Mouse (Mus musculus): ENCODE results near the gene Mrpl42. TPM values are rescaled to one million over a fixed set of nuclear protein-coding genes. Genes with fewer than 3 reads are reported as not detected.
"Not testable (repeated sequence)": the region's sequence is repeated elsewhere in the genome, so short reads cannot be mapped to it uniquely, and the experiment has no call there.

Gene Mrpl42
- polyA plus RNA-seq (2012; rRNA removed) = 192 and 196 TPM in 2 replicates

DNA sequence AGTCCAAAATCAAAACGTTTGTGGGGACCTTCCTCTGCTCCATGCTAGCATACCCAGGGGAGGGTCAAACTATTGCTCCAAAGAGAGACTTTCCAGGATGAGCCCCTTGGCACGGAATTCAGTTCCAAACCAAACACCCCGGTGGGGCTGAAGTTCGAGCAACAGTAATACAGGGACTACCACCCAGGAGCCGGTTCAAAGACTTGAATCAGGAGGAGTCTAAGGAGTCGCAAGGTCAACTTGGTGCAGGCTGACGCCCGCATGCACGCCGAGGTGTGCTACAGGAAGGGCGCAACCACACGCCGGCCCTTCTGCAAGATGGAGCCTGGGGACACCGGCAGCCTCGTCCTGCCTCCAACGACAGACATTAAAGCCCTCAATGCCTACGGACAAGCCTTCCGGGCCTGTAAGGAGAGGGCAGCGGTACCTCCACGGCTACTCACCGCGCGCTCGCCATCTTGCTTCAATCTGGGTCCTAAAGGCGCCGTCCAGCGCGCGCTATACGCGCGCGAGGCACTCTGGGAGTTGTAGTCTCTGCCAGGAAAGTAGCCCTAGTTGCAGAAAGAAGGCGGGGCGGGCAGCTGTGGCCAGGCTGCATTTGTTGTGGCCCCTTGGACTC is at the start of gene Mrpl42:
Gene Mrpl42, minus strand, starts transcription at position 478 of the 619 bp plus-strand sequence.
- Histone ChIP-seq H3K4me1 (ENCODE audit: control insufficient read depth, insufficient read depth, low read length) (no peaks in the 10 kb centered on the region; the same call in 1 of the 2 replicates), H3K4me3 (replicated peaks; ENCODE audit: insufficient read depth, low read depth, low read length) (peak within 1 kb of the TSS; percentile 77), H3K27me3 (ENCODE audit: control insufficient read depth, insufficient read depth, low read length) (no peaks in the 10 kb centered on the region), H3K27ac (ENCODE audit: insufficient read depth, low read length) (peak within 1 kb of the TSS; percentile 92)
- under 1% methylated on average over 35 of the region's 35 CpGs for WGBS
- peak; percentile 69 for TF ChIP-seq POLR2A (IDR thresholded peaks at IDR 0.05; ENCODE audit: borderline replicate concordance, insufficient read depth, low read length)
- TF ChIP-seq CTCF (IDR thresholded peaks at IDR 0.05; ENCODE audit: borderline replicate concordance, insufficient read depth, low read depth, low read length) = no peak
- DNase-seq = peak; percentile 86 to 90

DNA sequence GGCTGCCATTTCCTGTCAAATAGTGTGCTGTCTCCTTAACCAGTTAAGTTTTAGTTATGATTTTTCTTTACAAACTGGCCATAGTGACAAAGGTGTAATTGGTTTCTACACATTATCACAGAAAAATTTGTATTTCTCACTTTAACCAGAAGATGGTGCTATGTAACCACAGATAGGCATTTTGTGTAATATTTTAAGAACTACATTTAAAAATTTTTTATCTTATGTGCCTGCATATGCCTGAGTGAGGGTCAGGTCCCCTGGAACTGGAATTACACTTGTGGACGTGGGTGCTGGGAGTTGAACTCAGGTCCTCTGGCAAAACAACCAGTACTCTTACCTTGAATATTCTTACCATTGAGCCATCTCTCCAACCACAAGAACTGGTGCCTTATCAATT is 48.8 kb upstream of the Mrpl42 start:
- no peak for DNase-seq
- H3K4me1 ChIP-seq (ENCODE audit: control insufficient read depth, insufficient read depth, low read length) = no peaks in the 10 kb centered on the region; the same call in 1 of the 2 replicates
- no peak overlapping the region for H3K27ac ChIP-seq (ENCODE audit: insufficient read depth, low read length)
- H3K27me3 ChIP-seq (ENCODE audit: control insufficient read depth, insufficient read depth, low read length) = no peaks in the 10 kb centered on the region
- TF ChIP-seq POLR2A (IDR thresholded peaks at IDR 0.05; ENCODE audit: borderline replicate concordance, insufficient read depth, low read length) (no peak), CTCF (IDR thresholded peaks at IDR 0.05; ENCODE audit: borderline replicate concordance, insufficient read depth, low read depth, low read length) (peak; percentile 45; the same call in 1 of the 2 replicates)
- no peak overlapping the region for H3K4me3 ChIP-seq (replicated peaks; ENCODE audit: insufficient read depth, low read depth, low read length)
- 85% methylated on average over 1 of the region's 1 CpGs for WGBS

- not testable (repeated sequence) for H3K4me3 ChIP-seq (replicated peaks; ENCODE audit: insufficient read depth, low read depth, low read length); H3K4me1 ChIP-seq (ENCODE audit: control insufficient read depth, insufficient read depth, low read length); H3K27ac ChIP-seq (ENCODE audit: insufficient read depth, low read length); DNase-seq; H3K27me3 ChIP-seq (ENCODE audit: control insufficient read depth, insufficient read depth, low read length)
- 71% methylated on average over 5 of the region's 5 CpGs for WGBS
These were observed 47.3 kb upstream of the Mrpl42 start for GRCm38 (mm10) chr10:95549080-95549479.

DNA sequence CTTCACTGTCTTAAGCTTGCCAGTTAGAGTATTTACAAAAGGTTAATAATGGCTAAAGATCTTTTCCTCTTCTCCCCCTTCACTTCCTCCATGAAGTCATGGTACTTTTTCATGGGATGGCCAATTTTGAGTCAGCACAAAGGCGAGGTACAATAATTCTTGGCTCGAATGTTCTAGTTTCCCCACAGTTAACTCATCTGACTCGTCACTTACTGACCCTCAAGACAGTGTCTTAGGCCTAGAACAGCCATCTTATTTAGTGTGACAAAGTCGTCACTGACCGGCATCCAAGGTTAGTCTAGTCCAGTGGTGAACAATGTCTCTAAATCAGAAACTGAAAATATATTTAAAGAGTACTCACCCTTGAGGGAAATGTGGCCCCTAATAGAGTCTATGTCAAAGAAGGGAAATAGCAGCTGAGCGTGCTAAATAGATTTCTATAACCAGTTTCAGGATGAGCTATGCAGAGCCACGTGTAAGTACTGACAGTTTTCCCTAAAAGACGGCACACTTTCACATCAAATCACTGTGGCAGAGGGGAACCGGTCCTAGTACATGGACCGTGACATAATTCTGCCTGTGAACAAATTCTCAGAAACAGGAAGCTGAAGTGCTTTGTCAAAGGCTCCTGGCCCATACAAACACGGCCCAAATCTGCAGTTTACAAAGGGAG is 46.5 kb upstream of the Mrpl42 start:
- no peaks in the 10 kb centered on the region for H3K27me3 ChIP-seq (ENCODE audit: control insufficient read depth, insufficient read depth, low read length)
- no peak overlapping the region for H3K27ac ChIP-seq (ENCODE audit: insufficient read depth, low read length)
- peaks cover 10% of the 10 kb centered on the region; the same call in 1 of the 2 replicates for H3K4me1 ChIP-seq (ENCODE audit: control insufficient read depth, insufficient read depth, low read length)
- no peak overlapping the region for H3K4me3 ChIP-seq (replicated peaks; ENCODE audit: insufficient read depth, low read depth, low read length)
- no peak for DNase-seq
- WGBS = 76% methylated on average over 11 of the region's 11 CpGs
- no peak for TF ChIP-seq CTCF (IDR thresholded peaks at IDR 0.05; ENCODE audit: borderline replicate concordance, insufficient read depth, low read depth, low read length)
- TF ChIP-seq POLR2A (IDR thresholded peaks at IDR 0.05; ENCODE audit: borderline replicate concordance, insufficient read depth, low read length) = no peak

DNA sequence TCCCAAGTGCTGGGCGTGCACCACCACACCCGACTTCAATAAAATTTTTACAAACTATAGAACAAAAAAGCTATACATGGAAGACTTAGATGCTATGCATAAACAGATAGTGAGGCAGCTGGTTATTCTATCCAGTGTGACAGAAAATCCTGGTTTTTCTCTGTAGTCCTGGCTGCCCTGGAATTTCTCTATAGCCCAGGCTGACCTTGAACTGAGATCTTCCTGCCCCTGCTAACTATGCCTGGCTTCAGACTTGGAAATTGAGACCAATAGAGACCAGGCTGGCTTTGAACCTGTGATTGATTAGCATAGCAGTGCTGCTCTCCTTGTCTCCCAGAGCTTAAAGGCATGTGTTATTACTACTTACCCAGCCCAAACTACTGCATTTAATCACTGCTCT is 44.4 kb upstream of the Mrpl42 start:
- peaks cover 10% of the 10 kb centered on the region; the same call in 1 of the 2 replicates for H3K4me1 ChIP-seq (ENCODE audit: control insufficient read depth, insufficient read depth, low read length)
- TF ChIP-seq CTCF (IDR thresholded peaks at IDR 0.05; ENCODE audit: borderline replicate concordance, insufficient read depth, low read depth, low read length) = no peak
- no peak for TF ChIP-seq POLR2A (IDR thresholded peaks at IDR 0.05; ENCODE audit: borderline replicate concordance, insufficient read depth, low read length)
- no peak overlapping the region for H3K4me3 ChIP-seq (replicated peaks; ENCODE audit: insufficient read depth, low read depth, low read length)
- H3K27ac ChIP-seq (ENCODE audit: insufficient read depth, low read length) = no peak overlapping the region
- H3K27me3 ChIP-seq (ENCODE audit: control insufficient read depth, insufficient read depth, low read length) = no peaks in the 10 kb centered on the region
- 91% methylated on average over 2 of the region's 2 CpGs for WGBS
- no peak for DNase-seq

- Histone ChIP-seq H3K27ac (ENCODE audit: insufficient read depth, low read length) (no peak overlapping the region), H3K4me1 (ENCODE audit: control insufficient read depth, insufficient read depth, low read length) (peaks cover 10% of the 10 kb centered on the region; the same call in 1 of the 2 replicates), H3K4me3 (replicated peaks; ENCODE audit: insufficient read depth, low read depth, low read length) (no peak overlapping the region), H3K27me3 (ENCODE audit: control insufficient read depth, insufficient read depth, low read length) (no peaks in the 10 kb centered on the region)
- peak in 1 of 2 experiments; percentile 66 for DNase-seq
- TF ChIP-seq POLR2A (IDR thresholded peaks at IDR 0.05; ENCODE audit: borderline replicate concordance, insufficient read depth, low read length) (no peak), CTCF (IDR thresholded peaks at IDR 0.05; ENCODE audit: borderline replicate concordance, insufficient read depth, low read depth, low read length) (no peak)
- 33% methylated on average over 4 of the region's 4 CpGs for WGBS
These were observed 43.3 kb upstream of the Mrpl42 start for GRCm38 (mm10) chr10:95545051-95545450.

- WGBS = 42% methylated on average over 2 of the region's 2 CpGs
- DNase-seq = no peak
These were observed 42.9 kb upstream of the Mrpl42 start for GRCm38 (mm10) chr10:95544651-95545050.

DNA sequence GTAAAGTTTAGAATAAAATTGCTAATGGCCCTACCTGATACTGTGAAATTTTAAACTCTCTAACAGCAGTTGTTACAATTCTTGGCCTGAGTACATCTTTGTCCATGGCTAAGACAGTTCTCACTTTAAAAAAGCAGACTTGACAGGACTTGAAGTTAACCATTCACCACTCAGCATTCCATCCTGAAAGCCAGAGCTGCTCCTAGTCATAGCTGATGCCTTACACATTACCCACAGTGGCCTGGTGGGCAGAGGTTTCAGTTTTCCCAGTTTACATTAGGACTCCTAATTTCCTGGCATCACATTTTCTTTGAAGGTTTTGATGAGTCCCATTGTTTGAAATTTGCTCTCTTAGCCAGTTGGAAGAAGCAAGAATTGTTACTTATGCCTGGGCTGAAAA is 42.3 kb upstream of the Mrpl42 start:
- H3K4me1 ChIP-seq (ENCODE audit: control insufficient read depth, insufficient read depth, low read length) = peaks cover 12% of the 10 kb centered on the region
- TF ChIP-seq CTCF (IDR thresholded peaks at IDR 0.05; ENCODE audit: borderline replicate concordance, insufficient read depth, low read depth, low read length) (no peak), POLR2A (IDR thresholded peaks at IDR 0.05; ENCODE audit: borderline replicate concordance, insufficient read depth, low read length) (no peak)
- no peaks in the 10 kb centered on the region for H3K27me3 ChIP-seq (ENCODE audit: control insufficient read depth, insufficient read depth, low read length)
- H3K27ac ChIP-seq (ENCODE audit: insufficient read depth, low read length) = no peak overlapping the region
- H3K4me3 ChIP-seq (replicated peaks; ENCODE audit: insufficient read depth, low read depth, low read length) = no peak overlapping the region
- DNase-seq = no peak

More at GRCm38 (mm10) chr10:95544651-95545050, 42.9 kb upstream of the Mrpl42 start:
- TF ChIP-seq POLR2A (IDR thresholded peaks at IDR 0.05; ENCODE audit: borderline replicate concordance, insufficient read depth, low read length) = no peak
- no peak for TF ChIP-seq CTCF (IDR thresholded peaks at IDR 0.05; ENCODE audit: borderline replicate concordance, insufficient read depth, low read depth, low read length)
- Histone ChIP-seq H3K4me3 (replicated peaks; ENCODE audit: insufficient read depth, low read depth, low read length) (no peak overlapping the region), H3K27ac (ENCODE audit: insufficient read depth, low read length) (no peak overlapping the region), H3K4me1 (ENCODE audit: control insufficient read depth, insufficient read depth, low read length) (peaks cover 10% of the 10 kb centered on the region; the same call in 1 of the 2 replicates), H3K27me3 (ENCODE audit: control insufficient read depth, insufficient read depth, low read length) (no peaks in the 10 kb centered on the region)

All from cerebellum, adult 2 months (tissue).